Mouse (Mus musculus): ENCODE data around the gene Pianp. TPM values are rescaled to one million over a fixed set of nuclear protein-coding genes. Genes with fewer than 3 reads are reported as not detected.
A peak's percentile ranks its signal among the peaks of the same experiment; 100 is the strongest.

Gene Pianp
- polyA plus RNA-seq, 1 experiment from 2014 or later: 8.6 TPM

- ATAC-seq (ENCODE audit: low FRiP score): no peak
- Histone ChIP-seq H3K4me1 (peaks cover 4% of the 10 kb centered on the region), H3K36me3 (no peaks in the 10 kb centered on the region), H3K4me2 (replicated peaks) (no peak overlapping the region), H3K9ac (no peak overlapping the region), H3K27me3 (peaks cover 48% of the 10 kb centered on the region), H3K4me3 (no peak overlapping the region), H3K9me3 (replicated peaks) (peaks cover 8% of the 10 kb centered on the region; the same call in 1 of the 2 replicates), H3K27ac (no peak overlapping the region)
- 86% methylated on average over 4 of the region's 4 CpGs for WGBS
Observed at GRCm38 (mm10) chr6:124992241-124992640, 4.3 kb upstream of the Pianp start.

- H3K27me3 ChIP-seq: peaks cover 59% of the 10 kb centered on the region
- no peak overlapping the region for H3K9ac ChIP-seq
Observed at GRCm38 (mm10) chr6:124993365-124993764, 3.1 kb upstream of the Pianp start.

GRCm38 (mm10) chr6:124993876-124994275 lies 2.6 kb upstream of the Pianp start:
- no peak overlapping the region for H3K4me3 ChIP-seq
- H3K27me3 ChIP-seq: peaks cover 65% of the 10 kb centered on the region
- peak overlapping the region; percentile 24; the same call in 1 of the 2 replicates for H3K4me2 ChIP-seq (replicated peaks)
- no peak for ATAC-seq (ENCODE audit: low FRiP score)
- no peak overlapping the region for H3K27ac ChIP-seq
- no peaks in the 10 kb centered on the region for H3K36me3 ChIP-seq
- H3K9ac ChIP-seq: no peak overlapping the region
- 11% methylated on average over 11 of the region's 11 CpGs for WGBS
- peaks cover 12% of the 10 kb centered on the region for H3K4me1 ChIP-seq
- peaks cover 8% of the 10 kb centered on the region; the same call in 1 of the 2 replicates for H3K9me3 ChIP-seq (replicated peaks)

More at GRCm38 (mm10) chr6:124993365-124993764, 3.1 kb upstream of the Pianp start:
- H3K4me3 ChIP-seq: no peak overlapping the region
- ATAC-seq (ENCODE audit: low FRiP score): no peak
- H3K36me3 ChIP-seq: no peaks in the 10 kb centered on the region
- WGBS: 84% methylated on average over 9 of the region's 9 CpGs
- H3K9me3 ChIP-seq (replicated peaks): peaks cover 8% of the 10 kb centered on the region; the same call in 1 of the 2 replicates
- no peak overlapping the region for H3K4me2 ChIP-seq (replicated peaks)
- H3K4me1 ChIP-seq: peaks cover 12% of the 10 kb centered on the region
- H3K27ac ChIP-seq: no peak overlapping the region

- H3K27ac ChIP-seq: no peak overlapping the region
- no peak overlapping the region for H3K4me3 ChIP-seq
- H3K9ac ChIP-seq: no peak overlapping the region
- H3K9me3 ChIP-seq (replicated peaks): peaks cover 1% of the 10 kb centered on the region; the same call in 1 of the 2 replicates
- ATAC-seq (ENCODE audit: low FRiP score): no peak
- peaks cover 12% of the 10 kb centered on the region for H3K4me1 ChIP-seq
- no peak overlapping the region for H3K4me2 ChIP-seq (replicated peaks)
- H3K27me3 ChIP-seq: peaks cover 78% of the 10 kb centered on the region
- no peaks in the 10 kb centered on the region for H3K36me3 ChIP-seq
- 81% methylated on average over 7 of the region's 7 CpGs for WGBS
Observed at GRCm38 (mm10) chr6:124995246-124995645, 1.2 kb upstream of the Pianp start.

- peak overlapping the region; percentile 56; the same call in 1 of the 2 replicates for H3K4me3 ChIP-seq
Observed at GRCm38 (mm10) chr6:124995831-124996403, 577 bp upstream of the Pianp start.

GRCm38 (mm10) chr6:124998066-124998465 lies 1.6 kb downstream of the Pianp start:
- 10% methylated on average over 8 of the region's 8 CpGs for WGBS
- Histone ChIP-seq H3K36me3 (no peaks in the 10 kb centered on the region), H3K9me3 (replicated peaks) (no peaks in the 10 kb centered on the region), H3K9ac (peak overlapping the region; percentile 79), H3K27ac (no peak overlapping the region), H3K4me3 (peak overlapping the region; percentile 56), H3K4me1 (peaks cover 12% of the 10 kb centered on the region), H3K27me3 (peaks cover 98% of the 10 kb centered on the region), H3K4me2 (replicated peaks) (peak overlapping the region; percentile 95)
- ATAC-seq (ENCODE audit: low FRiP score): no peak

More at GRCm38 (mm10) chr6:124995831-124996403, 577 bp upstream of the Pianp start:
- H3K27me3 ChIP-seq: peaks cover 81% of the 10 kb centered on the region
- H3K9ac ChIP-seq: no peak overlapping the region
- 55% methylated on average over 8 of the region's 8 CpGs for WGBS
- H3K4me1 ChIP-seq: peaks cover 12% of the 10 kb centered on the region
- no peak for ATAC-seq (ENCODE audit: low FRiP score)
- no peak overlapping the region for H3K27ac ChIP-seq
- H3K36me3 ChIP-seq: no peaks in the 10 kb centered on the region
- no peaks in the 10 kb centered on the region for H3K9me3 ChIP-seq (replicated peaks)
- peak overlapping the region; percentile 95 for H3K4me2 ChIP-seq (replicated peaks)

GRCm38 (mm10) chr6:124999091-124999490 lies 2.6 kb downstream of the Pianp start:
- ATAC-seq (ENCODE audit: low FRiP score): no peak
- Histone ChIP-seq H3K27ac (no peak overlapping the region), H3K36me3 (no peaks in the 10 kb centered on the region), H3K27me3 (peaks cover 97% of the 10 kb centered on the region), H3K4me2 (replicated peaks) (0 out of 2 replicates have a peak overlapping the region, but pooled peaks have one; percentile 95), H3K9ac (no peak overlapping the region), H3K9me3 (replicated peaks) (no peaks in the 10 kb centered on the region), H3K4me1 (peaks cover 18% of the 10 kb centered on the region), H3K4me3 (no peak overlapping the region)
- 32% methylated on average over 14 of the region's 14 CpGs for WGBS

- no peak overlapping the region for H3K9ac ChIP-seq
- H3K4me1 ChIP-seq: peaks cover 21% of the 10 kb centered on the region
- ATAC-seq (ENCODE audit: low FRiP score): no peak
- H3K4me3 ChIP-seq: no peak overlapping the region
- H3K27ac ChIP-seq: no peak overlapping the region
- H3K4me2 ChIP-seq (replicated peaks): no peak overlapping the region
- WGBS: 33% methylated on average over 10 of the region's 10 CpGs
- no peaks in the 10 kb centered on the region for H3K36me3 ChIP-seq
- peaks cover 95% of the 10 kb centered on the region for H3K27me3 ChIP-seq
- no peaks in the 10 kb centered on the region for H3K9me3 ChIP-seq (replicated peaks)
Observed at GRCm38 (mm10) chr6:124999546-124999945, 3.1 kb downstream of the Pianp start.

- Histone ChIP-seq H3K4me1 (peaks cover 15% of the 10 kb centered on the region), H3K4me2 (replicated peaks) (no peak overlapping the region), H3K27me3 (peaks cover 55% of the 10 kb centered on the region), H3K36me3 (no peaks in the 10 kb centered on the region), H3K4me3 (no peak overlapping the region), H3K27ac (no peak overlapping the region), H3K9me3 (replicated peaks) (no peaks in the 10 kb centered on the region), H3K9ac (no peak overlapping the region)
- 48% methylated on average over 3 of the region's 3 CpGs for WGBS
- ATAC-seq (ENCODE audit: low FRiP score): no peak
Observed at GRCm38 (mm10) chr6:125003706-125004105, 7.2 kb downstream of the Pianp start.

- 29% methylated on average over 3 of the region's 3 CpGs for WGBS
Observed at GRCm38 (mm10) chr6:125005086-125005485, 8.6 kb downstream of the Pianp start.

GRCm38 (mm10) chr6:125008060-125008459 lies 11.6 kb downstream of the Pianp start:
- 0 out of 2 replicates have a peak, but pooled peaks cover 16% of the 10 kb centered on the region for H3K36me3 ChIP-seq
- peak; percentile 4 for ATAC-seq (ENCODE audit: low FRiP score)
- no peaks in the 10 kb centered on the region for H3K9me3 ChIP-seq (replicated peaks)
- peaks cover 12% of the 10 kb centered on the region for H3K27me3 ChIP-seq
- peak overlapping the region; percentile 89 for H3K4me2 ChIP-seq (replicated peaks)
- peaks cover 32% of the 10 kb centered on the region for H3K4me1 ChIP-seq
- H3K4me3 ChIP-seq: peak overlapping the region; percentile 93
- peak overlapping the region; percentile 99 for H3K27ac ChIP-seq
- H3K9ac ChIP-seq: peak overlapping the region; percentile 63
- WGBS: 48% methylated on average over 13 of the region's 13 CpGs

More at GRCm38 (mm10) chr6:125005086-125005485, 8.6 kb downstream of the Pianp start:
- ATAC-seq (ENCODE audit: low FRiP score): no peak
- Histone ChIP-seq H3K4me2 (replicated peaks) (no peak overlapping the region), H3K4me3 (no peak overlapping the region), H3K9ac (no peak overlapping the region; the same call in 1 of the 2 replicates), H3K27ac (no peak overlapping the region), H3K4me1 (peaks cover 19% of the 10 kb centered on the region), H3K36me3 (no peaks in the 10 kb centered on the region), H3K9me3 (replicated peaks) (no peaks in the 10 kb centered on the region), H3K27me3 (peaks cover 41% of the 10 kb centered on the region)

GRCm38 (mm10) chr6:125008586-125009128 lies 12.2 kb downstream of the Pianp start:
- peak overlapping the region; percentile 96 for H3K9ac ChIP-seq
- H3K27me3 ChIP-seq: peaks cover 7% of the 10 kb centered on the region; the same call in 1 of the 2 replicates
- H3K4me3 ChIP-seq: peak overlapping the region; percentile 93
- H3K27ac ChIP-seq: peak overlapping the region; percentile 99
- ATAC-seq (ENCODE audit: low FRiP score): peak; percentile 99
- H3K36me3 ChIP-seq: peaks cover 20% of the 10 kb centered on the region; the same call in 1 of the 2 replicates
- peaks cover 31% of the 10 kb centered on the region for H3K4me1 ChIP-seq
- under 1% methylated on average over 31 of the region's 34 CpGs for WGBS
- no peaks in the 10 kb centered on the region for H3K9me3 ChIP-seq (replicated peaks)
- peak overlapping the region; percentile 89 for H3K4me2 ChIP-seq (replicated peaks)

- no peak for ATAC-seq (ENCODE audit: low FRiP score)
- H3K27me3 ChIP-seq: 0 out of 2 replicates have a peak, but pooled peaks cover 4% of the 10 kb centered on the region
- peak within 1 kb of the TSS; percentile 99 for H3K27ac ChIP-seq
- peaks cover 23% of the 10 kb centered on the region; the same call in 1 of the 2 replicates for H3K36me3 ChIP-seq
- H3K4me3 ChIP-seq: peak within 1 kb of the TSS; percentile 93
- H3K9ac ChIP-seq: peak within 1 kb of the TSS; percentile 96
- H3K9me3 ChIP-seq (replicated peaks): no peaks in the 10 kb centered on the region
- peak within 1 kb of the TSS; percentile 89 for H3K4me2 ChIP-seq (replicated peaks)
- no CpG with 5 or more reads among the region's 3 CpGs for WGBS
- H3K4me1 ChIP-seq: peaks cover 28% of the 10 kb centered on the region
Observed at GRCm38 (mm10) chr6:125009129-125009180, 12.5 kb downstream of the Pianp start, which contains the start of gene Zfp384. Zfp384 (plus strand) TSS chr6:125009145.
